Mouse (Mus musculus) ES-E14 (cell line): ENCODE results near the gene Blm. TPM values are rescaled to one million over a fixed set of nuclear protein-coding genes. Genes with fewer than 3 reads are reported as not detected.

Source experiments
- DNase-seq: peaks from one replicate; pipeline ENCODE4 v3.0.0-alpha.2; 2013; ENCODE audit warnings: low read depth, low spot score
- H3K27ac ChIP-seq: 2 replicates; pipeline ENCODE4 v1.5.1; 2012; ENCODE audit warnings: low read depth, mild to moderate bottlenecking, low read length, moderate library complexity, mixed read lengths; ENCODE audit not compliant: poor library complexity, insufficient read depth, severe bottlenecking
- H3K36me3 ChIP-seq: 2 replicates; pipeline ENCODE4 v1.6.1; 2012; ENCODE audit warnings: mild to moderate bottlenecking, low read length, moderate library complexity, mixed read lengths; ENCODE audit not compliant: control insufficient read depth, poor library complexity, insufficient read depth, severe bottlenecking
- H3K4me1 ChIP-seq, 2 experiments: fragments of 150-350 bp in 1 of 2; sonication (generic) in 1 of 2; 2 replicates each; pipeline ENCODE4 v1.6.1; 2012; ENCODE audit warnings: low read length in 2 of 2, mild to moderate bottlenecking in 1 of 2, mixed read lengths in 1 of 2; ENCODE audit not compliant: control insufficient read depth in 2 of 2, insufficient read depth in 2 of 2, poor library complexity in 1 of 2
- H3K4me3 ChIP-seq, 2 experiments: fragments of 150-350 bp in 1 of 2; sonication (generic) in 1 of 2; 2 replicates each; pipeline ENCODE4 v1.5.1; 2012; ENCODE audit warnings: low read length in 2 of 2, low read depth in 1 of 2, mild to moderate bottlenecking in 1 of 2, mixed read lengths in 1 of 2; ENCODE audit not compliant: insufficient read depth in 1 of 2, poor library complexity in 1 of 2, severe bottlenecking in 1 of 2
- H3K9ac ChIP-seq: 2 replicates; pipeline ENCODE4 v1.6.1; 2012; ENCODE audit warnings: low read depth, mild to moderate bottlenecking, low read length, mixed read lengths; ENCODE audit not compliant: poor library complexity, insufficient read depth, severe bottlenecking
- H3K9me3 ChIP-seq: fragments of 150-350 bp; sonication (generic); 2 replicates; pipeline ENCODE4 v1.6.1; 2012; ENCODE audit warnings: low read depth, mild to moderate bottlenecking, low read length; ENCODE audit not compliant: control insufficient read depth, insufficient read depth
- CHD2 ChIP-seq: IDR thresholded peaks from 2 replicates; pipeline ENCODE4 v1.6.1; 2014; ENCODE audit warnings: mild to moderate bottlenecking, low read depth, low read length, inconsistent platforms
- HCFC1 ChIP-seq: IDR thresholded peaks from 2 replicates; pipeline ENCODE4 v1.6.1; 2012; ENCODE audit warnings: low read length, inconsistent platforms, borderline replicate concordance; ENCODE audit not compliant: insufficient read depth
- MAFK ChIP-seq: IDR thresholded peaks from 2 replicates; pipeline ENCODE4 v1.6.1; 2014; ENCODE audit warnings: mild to moderate bottlenecking, low read depth, low read length, inconsistent platforms; ENCODE audit not compliant: insufficient read depth
- ZC3H11A ChIP-seq: IDR thresholded peaks from 2 replicates; pipeline ENCODE4 v1.6.1; 2012; ENCODE audit warnings: low read depth, mild to moderate bottlenecking, inconsistent platforms, low read length, borderline replicate concordance
- ZNF384 ChIP-seq: IDR thresholded peaks from 2 replicates; pipeline ENCODE4 v1.6.1; 2012; ENCODE audit warnings: low read depth, low read length, inconsistent platforms
- in situ Hi-C, 2 experiments: fragments of 600-800 bp; cut with MboI; formaldehyde crosslinking; loops; one replicate each; pipeline ENCODE4 v1.15.1; 2025; ENCODE audit warnings: low sequenced_read_pairs in 2 of 2, inconsistent platforms in 1 of 2; ENCODE audit not compliant: unreplicated experiment in 2 of 2
- total RNA-seq: library from RNA; depleted of rRNA; stranded (reverse); fragments of 300-350 nt; gene quantifications from 2 replicates; pipeline ENCODE4 v1.2.3, GENCODE M21; 2012

Blm gene
- total RNA-seq, 1 experiment, result 29.9 TPM

DNA sequence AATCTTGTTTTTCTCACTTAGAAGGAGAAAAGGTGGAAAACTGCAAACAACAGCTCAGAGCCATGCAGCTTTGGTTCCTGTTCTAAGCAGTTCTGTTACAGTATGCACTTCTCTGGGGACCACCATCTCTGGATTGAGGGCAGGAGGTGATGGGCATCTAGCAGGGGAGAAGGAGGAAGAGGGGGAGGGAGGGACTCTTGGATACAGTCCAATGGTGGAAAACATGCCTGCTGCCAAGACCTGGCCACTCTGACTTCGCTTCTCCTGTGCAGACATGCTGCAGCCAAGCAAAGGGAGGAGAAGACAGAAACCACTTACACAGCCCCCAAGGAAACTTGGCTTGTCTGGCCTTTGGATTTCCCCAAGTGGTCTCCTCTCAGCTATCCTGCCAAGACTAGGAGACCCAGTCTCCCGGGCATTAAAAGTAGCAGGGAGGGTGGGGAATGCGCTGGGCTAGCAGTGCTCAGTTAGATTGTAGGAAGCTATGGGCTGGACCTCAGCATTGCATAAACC lies 77.0 kb downstream of the Blm start:
- Histone ChIP-seq H3K4me1 (no peaks in the 10 kb centered on the region), H3K9ac (no peak overlapping the region), H3K27ac (no peak overlapping the region), H3K4me3 (no peak overlapping the region), H3K36me3 (peaks cover 44% of the 10 kb centered on the region), H3K9me3 (no peaks in the 10 kb centered on the region)
- TF ChIP-seq ZC3H11A, result no peak
- no peak for TF ChIP-seq ZNF384
- TF ChIP-seq HCFC1, result no peak
- in situ Hi-C loops, result no loop called here
- no peak for DNase-seq

DNA sequence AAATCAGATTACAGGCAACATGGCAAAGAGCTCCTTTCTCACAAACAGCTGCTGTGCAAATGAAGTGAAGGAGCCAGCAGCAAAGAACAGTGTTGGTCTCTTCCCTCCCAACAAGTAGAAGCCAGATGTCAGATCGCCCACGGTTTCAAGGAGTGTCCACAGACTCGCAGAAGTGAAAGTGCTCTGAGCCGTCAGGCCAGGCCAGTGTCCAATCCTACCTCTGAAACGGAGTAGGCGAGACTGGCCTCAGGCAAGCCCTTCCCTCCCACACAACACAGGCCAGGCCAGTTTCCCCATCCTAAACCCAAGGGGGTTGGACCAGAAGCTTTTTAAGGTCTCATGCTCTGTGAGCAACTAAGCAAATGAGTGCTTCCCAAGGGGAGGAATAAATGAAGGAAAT lies 77.7 kb downstream of the Blm start:
- in situ Hi-C loops, result no loop called here
- no peak overlapping the region for H3K9ac ChIP-seq
- H3K4me3 ChIP-seq, result no peak overlapping the region
- TF ChIP-seq MAFK, result no peak
- TF ChIP-seq HCFC1, result no peak
- no peak for TF ChIP-seq CHD2
- no peak for TF ChIP-seq ZNF384
- TF ChIP-seq ZC3H11A, result no peak
- H3K4me1 ChIP-seq, result no peaks in the 10 kb centered on the region
- no peak overlapping the region for H3K27ac ChIP-seq
- peaks cover 42% of the 10 kb centered on the region for H3K36me3 ChIP-seq
- DNase-seq, result no peak
- H3K9me3 ChIP-seq, result no peaks in the 10 kb centered on the region

DNA sequence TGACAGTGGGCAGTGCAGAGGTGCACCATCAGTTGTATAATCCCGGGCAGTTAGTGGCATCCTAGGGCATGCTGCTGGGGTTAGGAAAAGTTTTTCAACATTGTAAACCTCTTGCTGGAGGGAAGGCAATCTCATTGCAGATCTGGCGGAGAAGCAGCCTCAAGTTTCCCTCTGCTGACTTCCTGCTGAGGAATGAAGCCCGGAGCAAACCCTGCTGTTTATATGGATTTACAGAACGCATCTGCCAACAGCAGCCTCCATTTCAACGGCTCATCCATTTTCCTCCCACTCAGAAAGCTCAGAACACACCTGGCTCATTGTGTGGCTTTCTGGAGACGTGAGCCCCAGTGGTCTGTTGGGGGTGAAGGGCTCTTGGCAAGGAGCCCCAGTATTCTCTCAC lies 78.6 kb downstream of the Blm start:
- Histone ChIP-seq H3K4me1 (no peaks in the 10 kb centered on the region), H3K9me3 (no peaks in the 10 kb centered on the region), H3K36me3 (peaks cover 37% of the 10 kb centered on the region), H3K9ac (no peak overlapping the region), H3K4me3 (no peak overlapping the region), H3K27ac (no peak overlapping the region)
- TF ChIP-seq CHD2, result no peak
- no peak for TF ChIP-seq ZNF384
- no peak for TF ChIP-seq HCFC1
- TF ChIP-seq MAFK, result no peak
- TF ChIP-seq ZC3H11A, result no peak
- in situ Hi-C loops, result no loop called here
- no peak for DNase-seq

DNA sequence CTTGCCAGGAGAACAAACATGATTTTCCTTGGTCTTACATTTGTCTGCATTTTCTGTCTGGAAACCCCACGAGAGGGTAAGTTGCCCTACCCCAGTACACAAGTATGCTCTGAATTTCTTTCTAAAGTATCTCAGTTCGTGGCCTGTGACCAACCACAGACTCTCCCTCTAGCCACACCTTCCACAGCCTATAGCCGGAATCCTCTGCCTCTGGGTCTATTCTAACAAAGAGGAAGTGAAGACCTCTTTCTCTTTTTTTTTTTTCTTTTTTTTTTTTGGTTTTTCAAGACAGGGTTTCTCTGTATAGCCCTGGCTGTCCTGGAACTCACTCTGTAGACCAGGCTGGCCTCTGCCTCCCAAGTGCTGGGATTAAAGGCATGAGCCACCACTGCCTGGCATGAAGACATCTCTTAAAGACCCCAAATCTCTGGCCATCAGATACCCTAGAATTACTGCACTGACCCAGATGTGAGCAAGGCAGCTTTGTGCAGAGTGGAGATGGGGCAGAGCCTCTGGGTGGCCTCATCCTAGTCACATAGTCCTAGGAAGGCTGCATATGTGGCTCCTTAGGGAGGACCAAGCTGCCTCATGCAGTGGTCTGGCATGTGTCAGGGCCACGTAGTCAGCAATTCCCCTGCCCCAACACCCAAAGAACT lies 79.3 kb downstream of the Blm start:
- no peak for TF ChIP-seq ZC3H11A
- TF ChIP-seq HCFC1, result no peak
- no peak for TF ChIP-seq MAFK
- no peak for TF ChIP-seq CHD2
- no peak for TF ChIP-seq ZNF384
- DNase-seq, result no peak
- in situ Hi-C loops, result no loop called here
- no peak overlapping the region for H3K27ac ChIP-seq
- no peaks in the 10 kb centered on the region for H3K4me1 ChIP-seq
- H3K36me3 ChIP-seq, result peaks cover 33% of the 10 kb centered on the region
- no peak overlapping the region for H3K9ac ChIP-seq
- H3K4me3 ChIP-seq, result no peak overlapping the region
- H3K9me3 ChIP-seq, result no peaks in the 10 kb centered on the region

DNA sequence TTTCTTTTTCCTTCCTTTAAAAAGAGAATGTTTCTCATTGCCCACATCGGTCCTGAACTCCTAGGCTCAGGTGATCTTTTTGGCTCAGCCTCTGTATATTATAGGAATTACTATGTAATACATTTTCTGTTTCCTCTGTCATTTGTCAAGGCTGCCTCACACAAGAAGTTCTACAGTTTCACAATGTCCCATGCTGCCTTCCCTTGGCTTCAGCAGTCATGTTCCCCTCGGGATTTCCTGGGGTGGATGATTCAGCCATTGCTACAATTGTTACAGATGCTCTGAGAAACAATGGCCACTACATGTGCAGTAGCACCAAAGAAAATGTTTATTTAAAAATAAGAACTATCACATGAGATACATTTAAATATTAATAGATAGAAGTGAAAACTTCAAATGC lies 80.1 kb downstream of the Blm start:
- Histone ChIP-seq H3K9ac (no peak overlapping the region), H3K27ac (no peak overlapping the region), H3K4me1 (no peaks in the 10 kb centered on the region), H3K4me3 (no peak overlapping the region), H3K9me3 (no peaks in the 10 kb centered on the region), H3K36me3 (peaks cover 25% of the 10 kb centered on the region)
- DNase-seq, result no peak
- in situ Hi-C loops, result no loop called here
- TF ChIP-seq CHD2 (no peak), MAFK (no peak), ZNF384 (no peak)
